Mouse (Mus musculus) frontal cortex, postnatal 36 days (tissue): ENCODE data around the gene H2-Ke6.
"Not testable (repeated sequence)": the region's sequence is repeated elsewhere in the genome, so short reads cannot be mapped to it uniquely, and the experiment has no call there.

Source experiments
- DNase-seq, 2 experiments: peaks; one replicate each; pipeline ENCODE4 v3.0.0; 2022; ENCODE audit warnings: low spot score in 2 of 2

The H2-Ke6 gene

DNA sequence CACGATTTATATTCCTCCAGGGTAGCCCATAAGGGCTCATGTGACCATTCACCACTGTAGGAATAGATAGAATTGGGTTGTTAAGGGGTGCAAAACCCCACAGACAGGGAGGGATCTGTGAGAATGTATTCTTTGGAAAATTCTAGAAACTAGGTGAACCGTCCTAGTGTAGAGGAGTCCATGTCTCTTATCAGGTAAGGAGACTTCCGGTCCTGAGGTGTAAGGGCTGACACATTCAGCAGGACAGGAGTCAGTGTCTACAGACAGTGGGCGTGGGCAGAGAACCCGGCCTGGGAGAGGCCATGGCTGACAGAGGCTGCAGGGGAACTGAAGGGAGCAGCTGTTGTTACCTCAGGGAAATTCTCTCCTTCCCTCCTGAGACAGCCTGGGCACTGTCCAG lies 29.2 kb downstream of the H2-Ke6 start:
- not testable (repeated sequence) for DNase-seq

DNA sequence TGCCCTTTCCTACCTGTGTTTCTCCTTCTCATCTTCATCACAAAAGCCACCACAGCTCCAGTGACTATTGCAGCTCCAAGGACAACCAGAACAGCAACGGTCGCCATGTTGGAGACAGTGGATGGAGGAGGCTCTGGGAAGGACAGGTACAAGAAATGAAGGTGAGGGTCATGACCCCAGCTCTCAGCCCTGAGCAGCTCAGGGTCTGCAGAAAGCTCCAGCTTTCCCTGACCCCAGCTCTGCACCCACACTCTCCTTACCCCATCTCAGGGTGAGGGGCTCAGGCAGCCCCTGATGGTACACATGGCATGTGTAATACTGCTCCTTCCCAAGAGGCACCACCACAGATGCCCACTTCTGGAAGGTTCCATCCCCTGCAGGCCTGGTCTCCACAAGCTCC lies 30.8 kb downstream of the H2-Ke6 start:
- not testable (repeated sequence) for DNase-seq

DNA sequence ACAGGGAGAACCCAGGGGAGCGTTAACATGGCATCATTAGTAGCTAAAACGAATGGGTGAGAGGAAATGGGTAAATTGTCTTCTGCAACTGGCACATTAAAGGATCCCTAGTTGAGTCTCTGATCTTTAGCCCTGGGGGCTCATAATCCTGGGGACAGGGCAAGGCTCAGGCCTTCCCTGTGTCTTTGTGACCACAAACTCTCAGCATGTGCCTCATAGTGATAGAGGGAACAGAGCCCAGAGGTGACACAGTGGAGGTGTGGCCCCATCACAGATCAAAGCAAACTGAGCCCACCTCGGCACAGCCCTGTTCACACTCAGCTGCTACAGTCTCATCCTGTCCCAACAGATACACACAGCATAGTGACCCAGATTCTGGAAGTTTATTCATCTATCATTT lies 32.2 kb downstream of the H2-Ke6 start:
- no peak for DNase-seq

DNA sequence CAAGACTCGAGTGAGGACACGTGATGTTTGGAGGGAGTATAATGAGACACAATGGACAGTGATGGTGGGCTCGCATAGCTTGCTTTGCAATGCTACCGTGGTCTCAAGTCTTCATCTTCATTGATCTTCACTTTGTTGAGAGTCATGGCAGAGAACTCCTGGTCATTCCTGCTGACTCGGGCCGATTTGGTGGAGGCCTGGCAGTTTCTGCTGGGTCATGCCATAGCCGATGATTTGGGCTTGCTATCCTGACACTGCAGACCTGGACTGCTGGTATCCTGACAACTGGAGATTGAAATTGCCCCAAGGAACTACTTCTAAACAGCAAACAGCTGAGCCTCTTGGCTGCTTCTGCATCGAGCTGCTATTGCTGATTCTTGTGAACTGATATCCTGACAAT lies 32.9 kb downstream of the H2-Ke6 start:
- DNase-seq: no peak

DNA sequence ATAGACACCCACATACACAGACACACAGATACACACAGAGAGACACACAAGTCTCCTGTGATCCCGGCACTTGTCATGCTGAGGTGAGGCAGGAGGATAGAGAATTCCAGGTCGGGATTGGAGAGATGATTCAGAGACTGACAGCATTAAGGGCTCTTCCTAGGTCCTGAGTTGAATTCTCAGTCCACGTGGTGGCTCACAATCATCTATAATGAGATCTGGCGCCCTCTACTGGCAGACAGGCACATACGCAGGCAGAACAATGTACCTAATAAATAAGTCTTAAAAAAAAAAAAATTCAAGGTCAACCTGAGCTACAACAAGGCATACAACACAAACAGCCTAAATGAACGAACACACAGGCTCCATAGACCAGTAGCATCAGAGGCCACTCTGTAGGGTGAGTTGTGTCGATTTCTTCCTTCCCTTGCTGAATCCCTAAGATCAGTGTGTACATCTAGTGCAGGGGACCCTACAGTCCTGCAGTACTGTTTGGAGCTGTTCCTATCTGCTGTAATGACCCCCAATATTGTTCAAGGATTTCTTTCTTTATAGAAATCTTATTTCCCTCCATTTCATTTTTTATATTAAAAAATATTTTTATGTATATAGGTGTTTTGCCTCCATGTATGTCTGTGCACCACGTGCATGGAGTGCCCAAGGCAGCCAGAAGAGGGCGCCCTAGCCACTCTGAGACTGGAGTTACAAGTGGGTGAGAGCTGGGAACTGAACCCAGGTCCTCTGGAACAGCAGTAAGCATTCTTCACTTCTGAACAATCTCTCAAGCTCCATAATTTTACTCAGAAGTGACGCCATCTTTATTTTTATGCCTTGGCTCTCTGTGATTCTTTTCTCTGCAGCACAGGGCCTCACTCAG lies 35.8 kb downstream of the H2-Ke6 start:
- peak in 1 of 2 experiments; percentile 34 for DNase-seq

DNA sequence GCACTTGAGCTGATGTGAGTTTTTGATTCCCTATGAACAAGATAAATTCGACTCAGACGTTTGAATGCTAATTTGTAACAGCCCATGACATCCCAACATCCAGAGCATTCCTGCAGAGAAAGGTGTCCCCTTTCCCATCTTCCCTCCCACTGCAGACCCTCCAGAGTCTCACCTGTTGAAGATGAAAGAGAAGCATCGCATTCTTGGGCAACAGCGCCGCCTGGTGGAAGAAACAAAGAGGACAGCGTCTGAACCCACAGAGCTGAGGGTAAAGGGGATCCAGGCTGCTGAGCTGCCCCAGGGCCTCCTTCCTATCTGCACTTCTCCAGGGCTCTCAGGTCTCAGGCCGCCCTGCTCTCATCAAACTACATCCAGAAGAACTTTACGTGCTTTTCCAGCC lies 45.7 kb downstream of the H2-Ke6 start:
- DNase-seq: peak; percentile 47 to 48

DNA sequence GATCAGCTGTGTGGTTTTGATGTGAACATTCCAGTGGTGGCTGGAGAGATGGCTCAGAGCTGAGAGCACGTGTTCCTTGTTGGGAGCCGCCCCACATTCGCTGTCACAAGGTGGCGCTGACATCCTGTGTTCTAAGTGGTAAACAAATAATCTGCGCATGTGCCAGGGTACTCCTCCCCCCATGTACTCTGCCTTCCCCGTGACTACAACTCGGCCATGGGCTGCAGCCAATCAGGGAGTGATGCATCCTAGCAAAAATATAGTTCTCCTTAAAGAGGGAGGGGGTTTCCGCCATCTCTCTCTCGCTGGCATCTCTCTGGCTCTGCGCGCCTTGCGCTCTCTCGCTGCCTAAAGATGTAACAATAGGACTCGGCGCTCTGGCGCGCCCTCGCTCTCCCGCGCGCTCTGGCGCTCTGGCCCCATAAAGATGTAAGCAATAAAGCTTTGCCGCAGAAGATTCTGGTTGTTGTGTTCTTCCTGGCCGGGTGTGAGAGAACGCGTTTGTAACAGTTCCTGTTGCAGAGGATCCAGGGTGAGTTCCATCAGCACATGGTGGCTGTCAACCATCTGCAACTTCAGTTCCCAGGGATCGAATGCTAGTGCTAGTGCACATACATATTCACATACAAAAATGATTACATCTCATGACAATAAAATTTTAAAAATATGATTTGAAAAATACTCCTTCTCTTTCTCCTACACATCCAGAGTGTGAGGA lies 46.5 kb downstream of the H2-Ke6 start:
- peak; percentile 80 to 91 for DNase-seq

DNA sequence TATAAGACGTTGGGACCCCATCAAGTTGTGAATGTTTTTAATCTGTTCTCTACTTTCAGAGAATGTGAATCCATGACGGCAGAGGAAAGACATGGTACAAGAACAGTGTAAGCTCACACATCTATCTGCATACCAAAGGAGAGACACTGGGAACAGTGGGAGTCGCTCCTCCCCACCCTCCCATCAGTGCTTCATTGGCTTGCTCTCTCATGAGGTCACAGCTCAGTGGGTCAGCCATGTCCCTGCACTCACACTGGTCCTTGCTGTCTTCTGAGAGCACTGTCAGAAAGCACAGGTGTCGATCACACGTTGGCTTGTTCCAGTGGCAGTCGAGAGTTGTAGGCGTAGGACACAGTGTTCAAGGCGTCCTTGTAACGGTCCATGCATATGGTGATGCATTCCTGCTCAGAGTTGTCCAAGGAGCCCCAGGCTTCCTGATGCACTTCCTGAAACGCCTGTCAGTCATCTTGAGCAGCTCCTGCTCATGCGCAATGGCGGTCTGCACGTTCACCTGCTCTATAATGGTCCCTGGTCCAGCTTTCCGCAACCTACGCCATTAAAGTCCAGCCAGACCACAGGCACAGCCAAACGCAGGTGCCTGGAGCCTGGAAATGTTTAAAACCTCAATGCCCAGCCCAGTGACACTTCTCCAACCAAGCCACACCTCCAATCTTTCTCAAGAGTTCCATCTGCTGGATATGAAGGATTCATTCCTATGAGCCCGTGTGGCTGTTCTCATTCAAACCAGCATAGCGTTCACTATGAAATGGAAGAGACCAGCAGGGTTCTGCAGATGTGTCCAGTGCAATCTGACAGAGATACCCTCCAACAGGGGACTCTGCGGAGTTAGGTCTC lies 47.5 kb downstream of the H2-Ke6 start:
- no peak for DNase-seq

DNA sequence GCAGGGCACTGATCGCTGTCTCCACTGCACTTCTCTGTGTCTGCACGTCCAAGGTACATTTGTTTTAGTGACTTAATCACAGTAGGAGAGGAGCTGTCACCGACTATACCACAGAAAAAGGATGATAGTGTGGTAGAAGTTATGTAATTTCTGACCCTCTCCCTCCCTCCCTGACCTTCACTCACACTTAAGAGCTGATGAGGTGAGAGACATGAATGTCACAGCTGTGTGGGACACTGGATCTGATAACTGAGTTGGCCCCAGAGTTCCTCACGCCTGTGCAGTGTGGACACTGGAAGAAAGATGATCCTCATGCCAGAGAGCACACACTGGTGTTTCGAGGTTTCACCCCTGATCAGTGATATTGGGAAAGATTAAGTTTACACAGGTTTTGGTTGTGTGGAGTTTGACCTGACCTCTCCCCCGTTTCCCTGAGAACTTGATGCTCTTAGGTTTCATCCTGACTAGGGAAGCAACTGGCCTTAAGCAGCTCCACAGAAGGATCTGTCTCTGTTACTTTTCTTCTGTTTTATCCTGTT lies 48.3 kb downstream of the H2-Ke6 start:
- DNase-seq: no peak

DNA sequence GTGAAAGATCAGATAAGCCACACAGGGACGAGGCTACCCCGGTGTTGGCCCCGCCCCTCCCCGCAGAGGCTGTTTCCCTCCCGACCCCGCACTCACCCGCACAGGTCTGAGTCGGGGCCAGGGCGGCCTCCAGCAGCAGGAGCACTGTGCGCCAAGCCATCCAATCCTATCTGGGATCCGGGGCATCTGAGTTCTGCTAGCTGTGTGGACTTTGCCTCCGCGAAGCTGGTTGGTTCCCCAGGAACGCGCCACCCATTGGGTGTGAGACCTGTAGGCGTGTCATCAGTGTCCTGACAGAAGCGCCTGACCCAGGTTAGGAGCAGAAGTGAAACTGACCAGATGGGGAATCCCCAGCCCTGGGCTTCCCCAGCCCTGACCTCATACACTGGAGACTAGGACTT lies 49.2 kb downstream of the H2-Ke6 start:
- peak in 1 of 2 experiments; percentile 33 for DNase-seq

DNA sequence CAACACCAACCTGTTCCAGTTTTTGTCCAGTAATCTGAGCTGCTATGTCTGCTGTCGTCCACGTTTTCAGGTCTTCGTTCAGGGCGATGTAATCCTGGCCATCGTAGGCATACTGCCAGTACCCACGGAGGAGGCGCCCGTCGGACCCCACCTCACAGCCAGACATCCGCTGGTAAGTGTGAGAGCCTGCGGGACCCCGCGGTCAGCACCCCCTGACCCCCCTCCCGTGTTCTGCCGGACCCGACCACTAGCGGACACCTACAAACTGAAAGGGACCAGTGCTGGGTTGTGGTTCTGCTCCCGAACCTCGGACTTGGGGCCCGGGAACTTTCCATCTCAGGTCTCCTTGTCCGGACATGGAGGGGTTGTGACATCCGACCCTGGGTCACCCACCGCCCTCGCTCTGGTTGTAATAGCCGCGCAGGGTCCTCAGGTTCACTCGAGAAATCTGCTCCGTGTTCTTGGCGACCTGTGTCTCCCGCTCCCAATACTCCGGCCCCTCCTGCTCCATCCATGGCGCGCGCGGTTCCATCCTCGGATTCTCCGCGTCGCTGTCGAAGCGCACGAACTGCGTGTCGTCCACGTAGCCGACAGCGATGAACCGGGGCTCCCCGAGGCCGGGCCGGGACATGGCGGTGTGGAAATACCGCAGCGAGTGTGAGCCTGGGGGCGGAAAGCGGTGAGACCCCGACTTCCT lies 49.9 kb downstream of the H2-Ke6 start:
- DNase-seq: no peak
